Mouse (Mus musculus) intestine, embryonic 14.5 days (tissue): ENCODE data around the gene Car2. TPM values are rescaled to one million over a fixed set of nuclear protein-coding genes. Genes with fewer than 3 reads are reported as not detected.

Source experiments
- ATAC-seq: fragments of 200-750 bp; cut with Nextera tagmentation; replicated peaks from 2 replicates; pipeline ENCODE4 v1.8.0; 2017; ENCODE audit warnings: low read depth, moderate number of reproducible peaks, moderate TSS enrichment, moderate library complexity; ENCODE audit not compliant: low FRiP score, low TSS enrichment
- DNase-seq: peaks from one replicate; pipeline ENCODE4 v3.0.0-alpha.2; 2018; ENCODE audit warnings: low spot score
- H3K27ac ChIP-seq: fragments of 300-500 bp; sonication (generic); 2 replicates; pipeline ENCODE4 v1.5.1; 2014; ENCODE audit warnings: low read depth, mild to moderate bottlenecking, control low read depth
- H3K27me3 ChIP-seq: fragments of 300-500 bp; sonication (generic); replicated peaks from 2 replicates; pipeline ENCODE4 v1.6.1; 2014; ENCODE audit warnings: low read length, control low read depth; ENCODE audit not compliant: control insufficient read depth, insufficient read depth
- H3K36me3 ChIP-seq: fragments of 300-500 bp; sonication (generic); 2 replicates; pipeline ENCODE4 v1.6.1; 2014; ENCODE audit warnings: low read length, control low read depth; ENCODE audit not compliant: control insufficient read depth, insufficient read depth
- H3K4me1 ChIP-seq: fragments of 300-500 bp; sonication (generic); replicated peaks from 2 replicates; pipeline ENCODE4 v1.6.1; 2014; ENCODE audit warnings: low read length, control low read depth, mixed read lengths; ENCODE audit not compliant: control insufficient read depth, insufficient read depth
- H3K4me2 ChIP-seq: fragments of 300-500 bp; sonication (generic); 2 replicates; pipeline ENCODE4 v1.6.1; 2014; ENCODE audit warnings: low read length
- H3K4me3 ChIP-seq: fragments of 300-500 bp; sonication (generic); 2 replicates; pipeline ENCODE4 v1.5.1; 2014; ENCODE audit warnings: low read depth, low read length, control low read depth, mixed read lengths
- H3K9ac ChIP-seq: fragments of 300-500 bp; sonication (generic); 2 replicates; pipeline ENCODE4 v1.6.1; 2014; ENCODE audit warnings: mild to moderate bottlenecking, low read length
- H3K9me3 ChIP-seq: fragments of 300-500 bp; sonication (generic); 2 replicates; pipeline ENCODE4 v1.6.1; 2016; ENCODE audit warnings: low read length, control low read depth; ENCODE audit not compliant: control insufficient read depth
- WGBS: fragments of 180-500 bp; shearing (Covaris S2); extraction: QIAGEN DNeasy Blood & Tissue Kit; methylation state at CpG from one replicate; pipeline ENCODE4 v1.1.7; 2014; 5-methylcytosine and 5-hydroxymethylcytosine counted together
- polyA plus RNA-seq: library from polyadenylated mRNA; unstranded; fragments of >200 nt; fragmentation: Nextera tagmentation; extraction: Ambion mirVana; gene quantifications from 2 replicates; pipeline ENCODE4 v1.2.1, GENCODE M21; 2014

Car2 gene
- polyA plus RNA-seq, 1 experiment from 2014 or later, result 18.3 TPM

DNA sequence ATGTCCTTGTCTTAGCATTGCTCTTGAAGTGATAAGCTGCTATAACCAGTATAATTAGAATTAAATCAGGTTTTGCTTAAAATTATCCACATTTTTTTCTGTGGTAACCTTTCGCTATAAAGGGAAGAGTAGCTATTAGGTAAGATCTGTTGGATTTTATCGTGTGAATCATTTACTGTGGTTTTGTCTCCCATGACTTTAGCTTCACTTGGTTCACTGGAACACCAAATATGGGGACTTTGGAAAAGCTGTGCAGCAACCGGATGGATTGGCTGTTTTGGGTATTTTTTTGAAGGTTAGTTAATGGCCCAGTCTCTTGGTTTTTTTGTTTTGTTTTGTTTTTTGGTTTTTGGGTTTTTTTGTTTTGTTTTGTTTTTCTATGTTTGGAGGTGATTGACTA lies 9.3 kb downstream of the Car2 start:
- H3K4me2 ChIP-seq, result no peak overlapping the region
- no peaks in the 10 kb centered on the region for H3K4me1 ChIP-seq
- H3K9ac ChIP-seq, result no peak overlapping the region
- H3K36me3 ChIP-seq, result no peaks in the 10 kb centered on the region
- 93% methylated on average over 3 of the region's 3 CpGs for WGBS
- no peak overlapping the region for H3K4me3 ChIP-seq
- DNase-seq, result no peak
- no peak overlapping the region for H3K27ac ChIP-seq
- no peaks in the 10 kb centered on the region for H3K27me3 ChIP-seq
- ATAC-seq, result no peak
- no peaks in the 10 kb centered on the region for H3K9me3 ChIP-seq

DNA sequence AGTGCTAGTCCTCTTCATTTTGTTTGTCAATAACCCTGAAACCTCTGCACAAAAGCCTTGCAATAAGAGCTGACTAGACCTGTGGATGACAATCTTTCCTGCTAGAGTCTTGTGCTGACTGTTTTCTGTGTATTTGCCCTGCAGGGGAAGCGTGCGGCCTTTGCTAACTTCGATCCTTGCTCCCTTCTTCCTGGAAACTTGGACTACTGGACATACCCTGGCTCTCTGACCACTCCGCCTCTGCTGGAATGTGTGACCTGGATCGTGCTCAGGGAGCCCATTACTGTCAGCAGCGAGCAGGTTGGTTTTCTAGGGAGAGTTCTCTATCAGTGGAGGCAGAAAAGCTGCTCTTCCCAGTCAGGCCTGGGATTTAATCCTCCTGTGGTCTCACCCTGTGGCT lies 11.7 kb downstream of the Car2 start:
- Histone ChIP-seq H3K27me3 (no peaks in the 10 kb centered on the region), H3K36me3 (no peaks in the 10 kb centered on the region), H3K4me1 (no peaks in the 10 kb centered on the region), H3K27ac (no peak overlapping the region), H3K9me3 (no peaks in the 10 kb centered on the region), H3K4me3 (no peak overlapping the region), H3K4me2 (no peak overlapping the region), H3K9ac (no peak overlapping the region)
- WGBS, result 69% methylated on average over 6 of the region's 6 CpGs
- ATAC-seq, result no peak
- DNase-seq, result no peak

- 90% methylated on average over 3 of the region's 3 CpGs for WGBS
- Histone ChIP-seq H3K4me3 (no peak overlapping the region), H3K4me2 (no peak overlapping the region), H3K9me3 (no peaks in the 10 kb centered on the region), H3K4me1 (no peaks in the 10 kb centered on the region), H3K27ac (no peak overlapping the region), H3K36me3 (no peaks in the 10 kb centered on the region), H3K27me3 (no peaks in the 10 kb centered on the region), H3K9ac (no peak overlapping the region)
- ATAC-seq, result no peak
- no peak for DNase-seq
These were observed 17.3 kb downstream of the Car2 start for GRCm38 (mm10) chr3:14903380-14903779.

GRCm38 (mm10) chr3:14904165-14904564 lies 18.1 kb downstream of the Car2 start:
- no peak overlapping the region for H3K27ac ChIP-seq
- WGBS, result 60% methylated on average over 3 of the region's 3 CpGs
- no peaks in the 10 kb centered on the region for H3K36me3 ChIP-seq
- H3K4me2 ChIP-seq, result no peak overlapping the region
- ATAC-seq, result no peak
- H3K4me3 ChIP-seq, result no peak overlapping the region
- H3K9ac ChIP-seq, result no peak overlapping the region
- no peaks in the 10 kb centered on the region for H3K27me3 ChIP-seq
- no peaks in the 10 kb centered on the region for H3K9me3 ChIP-seq
- no peak for DNase-seq
- no peaks in the 10 kb centered on the region for H3K4me1 ChIP-seq

- Histone ChIP-seq H3K27ac (no peak overlapping the region), H3K4me3 (no peak overlapping the region), H3K36me3 (no peaks in the 10 kb centered on the region), H3K27me3 (no peaks in the 10 kb centered on the region), H3K9ac (no peak overlapping the region), H3K9me3 (no peaks in the 10 kb centered on the region), H3K4me1 (no peaks in the 10 kb centered on the region), H3K4me2 (no peak overlapping the region)
- DNase-seq (no peak), ATAC-seq (no peak)
- WGBS, result 56% methylated on average over 1 of the region's 1 CpGs
These were observed 21.2 kb downstream of the Car2 start for GRCm38 (mm10) chr3:14907271-14907670.

- 77% methylated on average over 4 of the region's 4 CpGs for WGBS
- ATAC-seq, result no peak
- Histone ChIP-seq H3K9ac (no peak overlapping the region), H3K27me3 (no peaks in the 10 kb centered on the region), H3K27ac (no peak overlapping the region), H3K4me1 (no peaks in the 10 kb centered on the region), H3K36me3 (no peaks in the 10 kb centered on the region), H3K4me2 (no peak overlapping the region), H3K9me3 (no peaks in the 10 kb centered on the region), H3K4me3 (no peak overlapping the region)
- DNase-seq, result no peak
These were observed 26.0 kb downstream of the Car2 start for GRCm38 (mm10) chr3:14911992-14912582.

DNA sequence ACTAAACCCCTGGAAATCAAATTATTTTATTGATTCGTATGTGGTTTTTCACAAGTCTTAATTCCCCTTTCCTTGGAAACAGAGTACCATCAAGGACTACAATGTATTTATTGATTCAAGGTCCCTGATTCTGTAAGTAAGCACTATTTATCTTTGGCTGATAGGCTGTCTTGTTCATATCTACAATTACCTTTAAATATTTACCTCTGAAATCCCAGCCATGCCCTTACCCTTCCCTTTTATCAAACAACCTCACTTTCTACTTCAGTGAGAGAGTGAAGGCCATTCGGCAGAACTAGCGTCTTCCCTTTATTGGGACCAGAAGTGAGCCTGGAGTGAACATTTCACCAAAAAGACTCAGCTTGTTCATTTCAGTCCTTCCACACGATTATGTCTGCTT lies 27.7 kb downstream of the Car2 start:
- WGBS, result 59% methylated on average over 4 of the region's 4 CpGs
- H3K4me1 ChIP-seq, result no peaks in the 10 kb centered on the region
- H3K9ac ChIP-seq, result no peak overlapping the region
- ATAC-seq (no peak), DNase-seq (no peak)
- no peak overlapping the region for H3K4me2 ChIP-seq
- H3K4me3 ChIP-seq, result no peak overlapping the region
- H3K9me3 ChIP-seq, result no peaks in the 10 kb centered on the region
- no peak overlapping the region for H3K27ac ChIP-seq
- no peaks in the 10 kb centered on the region for H3K36me3 ChIP-seq
- no peaks in the 10 kb centered on the region for H3K27me3 ChIP-seq

DNA sequence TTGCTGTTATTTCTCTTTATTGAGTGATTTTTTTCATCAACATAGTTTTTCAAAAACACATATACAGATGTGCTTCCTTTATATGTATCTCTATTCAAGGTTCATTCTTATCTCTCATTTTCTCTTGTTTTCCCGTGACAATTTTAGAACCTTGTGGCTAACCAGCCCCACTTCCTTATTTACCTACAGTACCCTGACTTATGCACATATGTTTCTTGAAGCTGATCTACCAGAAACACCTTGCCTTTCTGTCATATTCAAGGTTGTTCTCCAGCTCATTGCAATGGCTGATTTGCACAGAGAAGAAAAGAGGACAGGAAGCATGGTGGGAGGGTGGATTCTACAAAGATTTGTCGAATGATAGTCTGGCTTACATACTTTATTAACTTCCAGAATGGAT lies 29.3 kb downstream of the Car2 start:
- Histone ChIP-seq H3K4me3 (no peak overlapping the region), H3K9ac (no peak overlapping the region), H3K4me2 (no peak overlapping the region), H3K36me3 (no peaks in the 10 kb centered on the region), H3K4me1 (no peaks in the 10 kb centered on the region), H3K27me3 (no peaks in the 10 kb centered on the region), H3K9me3 (no peaks in the 10 kb centered on the region), H3K27ac (no peak overlapping the region)
- no peak for ATAC-seq
- WGBS, result 88% methylated on average over 2 of the region's 2 CpGs
- DNase-seq, result no peak

GRCm38 (mm10) chr3:14917261-14917660 lies 31.2 kb downstream of the Car2 start:
- H3K9me3 ChIP-seq, result no peaks in the 10 kb centered on the region
- DNase-seq, result no peak
- 85% methylated on average over 2 of the region's 2 CpGs for WGBS
- H3K4me2 ChIP-seq, result no peak overlapping the region
- H3K4me1 ChIP-seq, result no peaks in the 10 kb centered on the region
- H3K9ac ChIP-seq, result no peak overlapping the region
- no peak overlapping the region for H3K27ac ChIP-seq
- no peaks in the 10 kb centered on the region for H3K36me3 ChIP-seq
- no peak overlapping the region for H3K4me3 ChIP-seq
- ATAC-seq, result no peak
- H3K27me3 ChIP-seq, result no peaks in the 10 kb centered on the region
